Mouse (Mus musculus) testis, adult 2 months (tissue): ENCODE data around the gene Cep350. TPM values are rescaled to one million over a fixed set of nuclear protein-coding genes. Genes with fewer than 3 reads are reported as not detected.

Source experiments
- H3K27ac ChIP-seq: fragments of 200-500 bp; 2 replicates; pipeline ENCODE4 v1.5.1; 2012; ENCODE audit warnings: low read depth, low read length; ENCODE audit not compliant: control insufficient read depth, insufficient read depth
- H3K27me3 ChIP-seq: fragments of 200-500 bp; 2 replicates; pipeline ENCODE4 v1.6.1; 2012; ENCODE audit warnings: mild to moderate bottlenecking, low read length, moderate library complexity; ENCODE audit not compliant: control insufficient read depth, insufficient read depth
- H3K36me3 ChIP-seq: fragments of 200-500 bp; 2 replicates; pipeline ENCODE4 v1.6.1; 2012; ENCODE audit warnings: mild to moderate bottlenecking, low read length; ENCODE audit not compliant: control insufficient read depth, insufficient read depth
- H3K4me1 ChIP-seq: fragments of 200-500 bp; 2 replicates; pipeline ENCODE4 v1.6.1; 2012; ENCODE audit warnings: low read length; ENCODE audit not compliant: control insufficient read depth, insufficient read depth
- H3K4me3 ChIP-seq: fragments of 200-500 bp; 2 replicates; pipeline ENCODE4 v1.5.1; 2012; ENCODE audit warnings: low read depth, mild to moderate bottlenecking, low read length, moderate library complexity, mixed read lengths; ENCODE audit not compliant: control insufficient read depth
- CTCF ChIP-seq: fragments of 200-500 bp; IDR thresholded peaks from 2 replicates; pipeline ENCODE4 v1.5.1; 2012; ENCODE audit warnings: low read depth, mild to moderate bottlenecking, inconsistent platforms, low read length, moderate library complexity; ENCODE audit not compliant: control insufficient read depth, insufficient read depth, insufficient replicate concordance
- POLR2A ChIP-seq: fragments of 200-500 bp; IDR thresholded peaks from 2 replicates; pipeline ENCODE4 v1.6.1; 2012; ENCODE audit warnings: low read depth, mild to moderate bottlenecking, inconsistent platforms, low read length, moderate library complexity; ENCODE audit not compliant: control insufficient read depth
- polyA plus RNA-seq: library from polyadenylated mRNA; depleted of rRNA; stranded (reverse); fragments of >200 nt; gene quantifications from 2 replicates; pipeline ENCODE4 v1.2.3, GENCODE M21; 2012; rRNA removed

The Cep350 gene
- 36.7 and 43.6 TPM in 2 replicates for polyA plus RNA-seq

DNA sequence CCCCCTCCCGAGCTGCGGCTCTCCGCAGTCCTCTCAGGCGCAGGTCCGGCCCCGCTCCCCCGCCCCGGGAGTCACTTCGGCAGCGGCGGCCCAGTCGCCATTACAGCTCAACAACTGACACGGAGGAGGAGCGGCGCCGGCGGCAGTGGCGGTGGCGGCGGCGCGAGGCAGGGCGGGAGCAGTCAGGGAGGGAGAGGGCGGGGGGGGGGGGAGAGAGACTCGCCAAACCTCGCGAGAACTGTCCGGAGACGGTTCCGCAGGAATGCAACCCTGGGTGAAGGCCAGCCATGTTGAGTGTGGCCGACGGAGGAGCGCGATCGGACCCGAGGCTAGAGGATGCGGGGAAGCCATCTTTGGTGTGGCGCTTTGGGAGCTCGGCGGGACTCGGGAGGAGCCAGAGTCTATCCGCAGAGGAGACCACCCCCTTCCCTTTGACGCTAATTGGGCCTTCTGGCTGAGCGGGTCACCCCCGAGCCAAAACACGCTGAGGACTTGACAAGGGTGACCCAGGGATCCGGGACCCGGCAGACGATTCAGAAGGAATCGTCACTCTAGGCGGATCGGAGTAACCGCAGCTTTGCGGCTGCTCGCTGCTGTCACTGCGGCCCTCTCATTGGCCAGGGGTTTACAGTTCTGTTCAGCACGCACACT is at the start of gene Cep350:
Gene Cep350 (minus strand): TSS at position 188 of the 651 bp plus-strand sequence.
- TF ChIP-seq POLR2A (peak; percentile 75), CTCF (0 out of 2 replicates have a peak, but pooled peaks have one; percentile 5)

DNA sequence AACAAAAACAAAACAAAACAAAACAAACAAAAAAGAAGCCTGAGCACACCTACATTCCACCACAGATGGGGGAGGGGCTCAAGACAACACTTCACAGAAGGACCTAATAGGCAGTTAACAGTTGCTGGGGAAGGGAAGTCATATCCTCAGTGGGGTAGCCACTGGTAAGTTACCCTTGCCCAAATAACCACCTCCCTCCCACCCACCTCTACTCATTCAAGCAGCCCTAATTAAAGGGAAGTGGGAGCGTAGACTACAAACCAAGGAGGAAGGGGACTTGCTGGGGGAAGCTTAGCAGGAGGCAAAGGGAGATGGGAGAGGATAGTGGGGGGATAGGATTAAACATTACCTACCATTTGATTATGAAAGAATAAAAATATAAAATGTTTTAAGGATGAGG is 47.3 kb upstream of the Cep350 start:
- TF ChIP-seq POLR2A (no peak), CTCF (no peak)
- H3K4me1 ChIP-seq, result peaks cover 2% of the 10 kb centered on the region; the same call in 1 of the 2 replicates
- peak overlapping the region; percentile 91 for H3K4me3 ChIP-seq
- peaks cover 1% of the 10 kb centered on the region for H3K36me3 ChIP-seq
- no peaks in the 10 kb centered on the region for H3K27me3 ChIP-seq
- H3K27ac ChIP-seq, result peak overlapping the region; percentile 95

More for the DNA sequence above, at the start of gene Cep350:
- peaks cover 3% of the 10 kb centered on the region for H3K4me1 ChIP-seq
- peak within 1 kb of the TSS; percentile 100 for H3K4me3 ChIP-seq
- no peaks in the 10 kb centered on the region for H3K27me3 ChIP-seq
- no peaks in the 10 kb centered on the region for H3K36me3 ChIP-seq
- H3K27ac ChIP-seq, result peak within 1 kb of the TSS; percentile 96

DNA sequence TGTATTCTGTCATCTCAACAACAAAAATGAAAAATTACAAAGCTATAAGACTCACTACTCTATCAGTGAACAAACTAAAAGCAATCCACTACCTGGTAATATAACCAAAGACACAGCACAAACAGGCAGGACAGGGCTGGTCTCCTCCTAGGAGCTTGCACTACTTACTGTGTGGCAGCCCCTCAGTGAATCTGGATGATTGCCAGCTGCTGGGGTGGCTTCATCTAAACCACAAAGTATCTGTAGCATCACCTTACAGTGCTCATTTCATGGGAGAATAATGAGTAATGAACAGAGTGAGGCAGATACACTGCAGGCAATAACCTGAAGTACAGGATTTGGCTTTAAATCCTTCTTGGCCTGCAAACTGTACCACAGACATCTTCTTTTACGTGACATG is 46.7 kb upstream of the Cep350 start:
- Histone ChIP-seq H3K36me3 (peaks cover 1% of the 10 kb centered on the region), H3K4me1 (peaks cover 2% of the 10 kb centered on the region; the same call in 1 of the 2 replicates)
- no peak for TF ChIP-seq POLR2A
- no peak for TF ChIP-seq CTCF

DNA sequence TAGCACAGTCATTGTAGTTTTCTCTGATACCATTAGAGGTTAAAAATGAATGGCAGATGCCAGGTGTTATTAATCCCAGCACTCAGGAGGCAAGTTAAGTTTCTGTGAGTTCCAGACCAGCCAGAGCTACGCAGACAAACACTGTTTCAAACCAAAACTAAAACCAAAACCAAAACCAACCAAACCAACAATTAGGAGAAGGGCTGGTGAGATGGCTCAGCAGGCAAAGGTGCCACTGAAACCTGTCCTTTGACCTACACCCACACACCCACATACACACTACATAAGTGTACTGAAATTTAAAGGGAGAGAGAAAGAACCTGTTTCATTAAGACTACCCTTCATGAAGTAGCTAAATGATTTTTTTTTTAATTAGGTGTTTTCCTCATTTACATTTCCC is 35.9 kb upstream of the Cep350 start:
- no peaks in the 10 kb centered on the region for H3K4me1 ChIP-seq

More for the DNA sequence above, 46.7 kb upstream of the Cep350 start:
- H3K4me3 ChIP-seq, result peak overlapping the region; percentile 91
- H3K27me3 ChIP-seq, result no peaks in the 10 kb centered on the region
- peak overlapping the region; percentile 49 for H3K27ac ChIP-seq

DNA sequence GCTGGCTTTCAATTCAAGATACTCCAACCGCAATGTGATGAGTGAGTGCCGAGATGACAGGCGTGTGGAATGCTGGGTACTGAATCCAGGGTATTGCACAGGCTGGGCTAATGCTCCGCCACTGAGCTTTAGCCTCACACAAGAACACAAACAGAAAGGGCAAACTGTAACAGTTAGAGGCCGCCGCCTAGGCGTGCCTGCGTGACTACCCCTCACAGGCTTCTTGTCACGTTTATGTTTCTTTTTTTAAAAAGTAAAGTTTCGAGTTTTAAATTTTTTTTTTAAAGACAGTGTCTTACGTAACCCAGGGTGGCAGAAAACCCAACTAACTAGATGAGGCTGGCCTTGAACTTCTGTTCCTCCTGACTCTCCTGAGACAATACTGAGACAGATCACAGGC is 32.9 kb upstream of the Cep350 start:
- no peak overlapping the region for H3K4me3 ChIP-seq
- no peaks in the 10 kb centered on the region; the same call in none of the 2 replicates for H3K36me3 ChIP-seq
- no peaks in the 10 kb centered on the region for H3K4me1 ChIP-seq
- TF ChIP-seq POLR2A (no peak), CTCF (no peak)
- H3K27ac ChIP-seq, result no peak overlapping the region
- H3K27me3 ChIP-seq, result no peaks in the 10 kb centered on the region

More for the DNA sequence above, 35.9 kb upstream of the Cep350 start:
- TF ChIP-seq CTCF (no peak), POLR2A (no peak)
- Histone ChIP-seq H3K27me3 (no peaks in the 10 kb centered on the region), H3K36me3 (no peaks in the 10 kb centered on the region; the same call in none of the 2 replicates), H3K27ac (no peak overlapping the region), H3K4me3 (no peak overlapping the region)

DNA sequence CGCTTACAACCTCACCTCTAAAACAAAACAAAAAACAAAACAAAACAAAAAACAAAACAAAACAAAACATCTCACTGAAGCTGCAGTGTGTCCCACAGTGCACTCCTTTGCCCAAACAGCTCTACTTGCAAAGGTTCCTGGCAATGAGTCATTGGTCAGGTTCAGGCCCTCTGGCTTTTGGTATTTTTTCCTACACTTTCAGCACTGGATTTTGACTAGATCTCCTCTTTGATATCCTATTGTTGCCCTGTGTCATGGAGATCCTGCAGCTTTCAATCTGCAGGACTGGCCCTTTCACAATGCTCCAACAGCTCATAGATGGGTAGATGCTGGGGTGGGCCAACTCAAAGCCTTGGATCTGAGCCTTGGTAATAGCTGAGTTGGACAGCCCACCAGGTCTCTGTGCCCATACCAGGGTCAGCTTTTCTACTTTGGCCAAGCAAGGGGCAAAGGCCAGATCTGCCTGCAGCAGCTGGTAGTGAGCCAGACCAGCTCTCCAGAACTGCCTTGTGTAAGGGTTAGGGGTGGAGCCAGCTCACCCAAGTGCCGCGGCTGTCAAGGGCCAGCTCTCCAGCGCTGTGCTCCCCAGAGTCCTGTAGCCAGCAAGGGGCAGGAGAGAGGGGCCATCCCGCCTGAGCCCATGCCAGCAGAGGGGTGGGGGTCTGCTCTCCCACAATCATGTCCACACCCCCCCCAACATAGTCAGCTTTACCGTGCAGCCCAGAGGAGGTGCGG is 30.3 kb upstream of the Cep350 start:
- no peaks in the 10 kb centered on the region; the same call in none of the 2 replicates for H3K36me3 ChIP-seq
- no peaks in the 10 kb centered on the region for H3K4me1 ChIP-seq
- no peak overlapping the region for H3K4me3 ChIP-seq
- H3K27me3 ChIP-seq, result no peaks in the 10 kb centered on the region
- no peak overlapping the region for H3K27ac ChIP-seq
- TF ChIP-seq POLR2A (no peak), CTCF (no peak)

DNA sequence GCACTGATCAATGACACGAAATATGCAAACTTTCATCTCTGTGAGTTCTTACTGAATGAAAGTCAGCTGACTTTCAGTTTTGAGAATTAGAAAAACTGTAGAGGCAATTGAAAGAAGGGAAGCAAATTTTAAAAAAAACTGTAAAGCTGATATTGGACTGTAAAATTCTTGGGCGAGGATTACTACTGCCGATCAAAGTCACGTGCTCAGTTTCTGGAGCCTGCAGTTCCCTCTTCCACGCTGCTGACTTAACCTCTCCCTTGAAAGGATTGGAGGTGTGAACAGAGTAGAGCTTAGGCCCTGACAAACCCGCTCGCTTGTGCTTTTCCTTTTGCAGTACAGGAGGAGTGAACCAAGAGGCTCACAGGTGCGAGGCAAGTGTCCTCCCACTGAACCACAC is 29.3 kb upstream of the Cep350 start:
- H3K36me3 ChIP-seq, result no peaks in the 10 kb centered on the region; the same call in none of the 2 replicates
- TF ChIP-seq POLR2A, result no peak
- no peaks in the 10 kb centered on the region for H3K4me1 ChIP-seq
- no peaks in the 10 kb centered on the region for H3K27me3 ChIP-seq
- H3K4me3 ChIP-seq, result no peak overlapping the region
- no peak overlapping the region for H3K27ac ChIP-seq
